12 mouse cellular contexts compared by ENCODE assay signal in the genomic region with DNA sequence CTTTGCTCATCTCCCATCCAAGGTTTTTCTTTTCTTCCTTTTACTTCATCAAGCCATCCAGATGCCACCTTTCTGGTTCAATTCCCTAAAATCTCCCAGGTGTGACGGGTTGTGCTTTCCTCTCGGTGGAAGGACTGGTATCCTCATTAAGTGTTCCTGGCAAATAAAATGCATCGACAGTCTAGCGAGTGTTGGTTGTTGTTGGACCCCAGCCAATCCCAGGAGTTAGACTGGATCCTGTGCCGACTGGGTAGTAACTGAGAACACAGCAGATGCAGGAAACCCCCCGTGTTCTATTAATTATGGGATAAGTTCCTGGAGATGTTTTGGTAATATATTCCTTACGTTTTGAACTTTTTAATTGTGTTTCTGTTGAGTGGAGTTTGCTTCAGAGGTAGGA.
A peak's percentile ranks its signal among the peaks of the same experiment; 100 is the strongest.
DNase-seq lines count a peak whose midpoint lies in the region; ATAC-seq and TF ChIP-seq lines count a peak whose summit lies in the region.
"Had no signal": no experiment of that assay in that cellular context is flagged by ENCODE, and none has a peak within 500 bp of the region (broad histone marks: within the 10 kb centered on the region; RNA-seq: fewer than 3 reads in every experiment).

No protein-coding gene starts in this region.

- H3K27ac ChIP-seq in heart, embryonic 12.5 days (ENCODE audit: poor library complexity, severe bottlenecking) = no peak overlapping the region
- H3K27ac ChIP-seq in kidney, adult 2 months (ENCODE audit: insufficient read depth, low read depth, low read length) = no peak overlapping the region
- H3K27ac ChIP-seq in limb, embryonic 13.5 days = peak overlapping the region; percentile 65; the same call in 1 of the 2 replicates
- no peak overlapping the region for H3K27ac ChIP-seq in hindbrain, embryonic 14.5 days
- H3K27ac ChIP-seq: embryonic facial prominence, embryonic 13.5 days; hindbrain, embryonic 15.5 days; macrophage had no signal

- H3K27me3 ChIP-seq in heart, embryonic 12.5 days (replicated peaks) = no peaks in the 10 kb centered on the region
- H3K27me3 ChIP-seq in kidney, adult 2 months (replicated peaks; ENCODE audit: control insufficient read depth, insufficient read depth, low read length) = no peaks in the 10 kb centered on the region
- no peaks in the 10 kb centered on the region for H3K27me3 ChIP-seq in limb, embryonic 13.5 days
- H3K27me3 ChIP-seq in hindbrain, embryonic 14.5 days (ENCODE audit: control insufficient read depth, insufficient read depth, low read length) = no peaks in the 10 kb centered on the region
- H3K27me3 ChIP-seq: embryonic facial prominence, embryonic 13.5 days; hindbrain, embryonic 15.5 days had no signal

- no peaks in the 10 kb centered on the region for H3K36me3 ChIP-seq in heart, embryonic 12.5 days
- H3K36me3 ChIP-seq in kidney, adult 2 months (ENCODE audit: control insufficient read depth, insufficient read depth, low read length) = no peaks in the 10 kb centered on the region
- no peaks in the 10 kb centered on the region for H3K36me3 ChIP-seq in limb, embryonic 13.5 days
- H3K36me3 ChIP-seq in hindbrain, embryonic 14.5 days (replicated peaks; ENCODE audit: control insufficient read depth, insufficient read depth) = no peaks in the 10 kb centered on the region
- H3K36me3 ChIP-seq: embryonic facial prominence, embryonic 13.5 days; hindbrain, embryonic 15.5 days had no signal

- no peak overlapping the region for H3K4me2 ChIP-seq in heart, embryonic 12.5 days
- no peak overlapping the region for H3K4me2 ChIP-seq in limb, embryonic 13.5 days (replicated peaks)
- no peak overlapping the region for H3K4me2 ChIP-seq in hindbrain, embryonic 14.5 days (replicated peaks)
- H3K4me2 ChIP-seq: embryonic facial prominence, embryonic 13.5 days; hindbrain, embryonic 15.5 days had no signal

- H3K9ac ChIP-seq in heart, embryonic 12.5 days = no peak overlapping the region
- no peak overlapping the region for H3K9ac ChIP-seq in limb, embryonic 13.5 days
- H3K9ac ChIP-seq in hindbrain, embryonic 14.5 days = no peak overlapping the region
- H3K9ac ChIP-seq: embryonic facial prominence, embryonic 13.5 days; forebrain, postnatal 0 days; hindbrain, embryonic 15.5 days had no signal

- H3K4me3 ChIP-seq in heart, embryonic 12.5 days = no peak overlapping the region
- H3K4me3 ChIP-seq in kidney, adult 2 months (ENCODE audit: insufficient read depth, low read depth, low read length) = no peak overlapping the region
- H3K4me3 ChIP-seq in limb, embryonic 13.5 days = no peak overlapping the region
- no peak overlapping the region for H3K4me3 ChIP-seq in hindbrain, embryonic 14.5 days (replicated peaks; ENCODE audit: low read length)
- H3K4me3 ChIP-seq: embryonic facial prominence, embryonic 13.5 days; hindbrain, embryonic 15.5 days had no signal

- 57% methylated on average over 7 of the region's 7 CpGs for WGBS in heart, embryonic 12.5 days
- WGBS in kidney, adult 2 months = 13% methylated on average over 7 of the region's 7 CpGs
- WGBS in limb, embryonic 13.5 days = 15% methylated on average over 7 of the region's 7 CpGs
- 59% methylated on average over 7 of the region's 7 CpGs for WGBS in hindbrain, embryonic 14.5 days

- peak; percentile 24 for DNase-seq in cerebellum, adult 9-10 months
- no peak for DNase-seq in cerebellum, adult 11-12 months
- peak; percentile 29 to 48 for DNase-seq in heart, adult 9 months (ENCODE audit: low spot score in 2 of 2)
- peak; percentile 75 for DNase-seq in kidney, adult 2 months
- no peak for DNase-seq in layer of hippocampus, adult 9-11 months
- DNase-seq in hindbrain, embryonic 14.5 days (ENCODE audit: low spot score) = no peak
- DNase-seq: forebrain, postnatal 0 days had no signal

- H3K9me3 ChIP-seq in heart, embryonic 12.5 days (replicated peaks) = no peaks in the 10 kb centered on the region
- H3K9me3 ChIP-seq in limb, embryonic 13.5 days = no peaks in the 10 kb centered on the region
- no peaks in the 10 kb centered on the region for H3K9me3 ChIP-seq in hindbrain, embryonic 14.5 days (ENCODE audit: control insufficient read depth, low read length)
- H3K9me3 ChIP-seq: embryonic facial prominence, embryonic 13.5 days; hindbrain, embryonic 15.5 days had no signal

- TF ChIP-seq CTCF in kidney, adult 2 months (conservative IDR thresholded peaks at IDR 0.05; ENCODE audit: insufficient read depth, insufficient read length, low read depth, low read length) = no peak

- no peaks in the 10 kb centered on the region for H3K4me1 ChIP-seq in heart, embryonic 12.5 days (replicated peaks)
- H3K4me1 ChIP-seq in kidney, adult 2 months (ENCODE audit: control insufficient read depth, insufficient read depth, low read length) = peaks cover 4% of the 10 kb centered on the region; the same call in 1 of the 2 replicates
- peaks cover 46% of the 10 kb centered on the region for H3K4me1 ChIP-seq in limb, embryonic 13.5 days
- peaks cover 8% of the 10 kb centered on the region for H3K4me1 ChIP-seq in hindbrain, embryonic 14.5 days (replicated peaks; ENCODE audit: control insufficient read depth, insufficient read depth, low read length)

- no peak for TF ChIP-seq POLR2A in kidney, adult 2 months (IDR thresholded peaks at IDR 0.05; ENCODE audit: low read depth, low read length)

- ATAC-seq in heart, embryonic 12.5 days (ENCODE audit: insufficient number of reproducible peaks, low FRiP score) = no peak
- ATAC-seq in limb, embryonic 13.5 days (ENCODE audit: low FRiP score, low read depth) = 0 out of 2 replicates have a peak, but pooled peaks have one; percentile 19
- no peak for ATAC-seq in hindbrain, embryonic 14.5 days (ENCODE audit: low FRiP score)
- ATAC-seq: forebrain, postnatal 0 days had no signal

Comparison
In these comparisons a context has a peak if more than half of its experiments do, and no peak if none do; other contexts are left out.
1. DNase-seq: peak in cerebellum, adult 9-10 months (single experiment), heart, adult 9 months (2 of 2) and kidney, adult 2 months (single experiment); none in cerebellum, adult 11-12 months (single experiment), layer of hippocampus, adult 9-11 months (single experiment) and hindbrain, embryonic 14.5 days (single experiment).